Mouse (Mus musculus): ENCODE results near the gene Ero1lb.
"Not testable (repeated sequence)": the region's sequence is repeated elsewhere in the genome, so short reads cannot be mapped to it uniquely, and the experiment has no call there.

GRCm38 (mm10) chr13:12597075-12597474 lies 31.4 kb downstream of the Ero1lb start:
- not testable (repeated sequence) for TF ChIP-seq TCF12 (IDR thresholded peaks at IDR 0.05; ENCODE audit: low read depth, low read length); CTCF (conservative IDR thresholded peaks at IDR 0.05 in 1 of 2, IDR thresholded peaks at IDR 0.05 in 1 of 2; ENCODE audit: low read depth in 2 of 2, low read length in 2 of 2); GABPA (IDR thresholded peaks at IDR 0.05; ENCODE audit: insufficient replicate concordance, low read depth, low read length); TBP (conservative IDR thresholded peaks at IDR 0.05; ENCODE audit: low read depth, low read length); HCFC1 (IDR thresholded peaks at IDR 0.05; ENCODE audit: low read depth, low read length); POLR2AphosphoS2 (IDR thresholded peaks at IDR 0.05; ENCODE audit: low read depth, low read length); E2F4 (IDR thresholded peaks at IDR 0.05; ENCODE audit: insufficient replicate concordance, low read depth, low read length); USF1 (IDR thresholded peaks at IDR 0.05; ENCODE audit: low read depth, low read length); POLR2A (IDR thresholded peaks at IDR 0.05; ENCODE audit: low read depth, low read length); ZNF384 (IDR thresholded peaks at IDR 0.05; ENCODE audit: low read depth, low read length)
